Mouse (Mus musculus): ENCODE data around the gene Gm10647.

The Gm10647 gene

DNA sequence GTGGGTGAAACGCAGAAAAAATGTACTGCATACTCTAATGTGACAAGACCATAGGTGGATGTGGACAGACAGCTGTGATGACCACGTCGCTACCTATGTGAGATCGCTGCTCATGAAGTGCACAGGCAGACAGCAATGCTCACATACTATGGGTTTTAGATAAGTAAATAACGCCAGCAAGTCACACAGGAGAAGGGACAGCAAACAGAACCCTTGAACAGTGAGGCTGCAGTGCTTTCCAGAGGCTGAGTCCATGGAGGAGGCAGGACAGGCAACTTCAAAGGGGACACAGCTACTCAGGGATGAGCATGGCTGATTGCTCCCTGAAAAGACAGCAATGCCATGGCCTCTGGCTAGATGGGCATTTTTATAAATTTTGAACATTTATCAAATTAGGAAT lies 50.0 kb downstream of the Gm10647 start:
- DNase-seq (ENCODE audit: low spot score in 2 of 2), result no peak

Measured in right cerebral cortex, adult 2 months (tissue).